Mouse (Mus musculus) adrenal gland, postnatal 4 days (tissue): Measurements from ENCODE around the gene Ly6g6c. TPM values are rescaled to one million over a fixed set of nuclear protein-coding genes. Genes with fewer than 3 reads are reported as not detected.

Experiments used
- DNase-seq, 2 experiments: peaks; one replicate each; pipeline ENCODE4 v3.0.0; 2021 to 2022; ENCODE audit warnings: low spot score in 2 of 2, mixed read lengths in 2 of 2
- total RNA-seq, 2 experiments: library from RNA; stranded (reverse); gene quantifications; 2 replicates each; pipeline ENCODE4 v1.2.3; 2021

Gene Ly6g6c
- total RNA-seq, 2 experiments from 2014 or later = 0.31 to 0.34 TPM

GRCm38 (mm10) chr17:35055691-35056495, 9.3 kb upstream of the Ly6g6c start:
- DNase-seq = no peak

- DNase-seq = no peak
These were observed 8.1 kb upstream of the Ly6g6c start for GRCm38 (mm10) chr17:35057090-35057489.

GRCm38 (mm10) chr17:35058316-35058715, 6.9 kb upstream of the Ly6g6c start:
- DNase-seq = no peak

- peak; percentile 62 to 76 for DNase-seq
These were observed 6.0 kb upstream of the Ly6g6c start, which contains the start of gene Ddah2 for GRCm38 (mm10) chr17:35058911-35059892. TSS of gene Ddah2 (plus strand) at chr17:35059035.

- no peak for DNase-seq
These were observed 5.1 kb upstream of the Ly6g6c start for GRCm38 (mm10) chr17:35060071-35060470.

- DNase-seq = no peak
These were observed 4.4 kb upstream of the Ly6g6c start for GRCm38 (mm10) chr17:35060737-35061297.

GRCm38 (mm10) chr17:35061299-35061698, 3.9 kb upstream of the Ly6g6c start:
- DNase-seq = no peak

- no peak for DNase-seq
These were observed 1.7 kb upstream of the Ly6g6c start for GRCm38 (mm10) chr17:35063466-35063865.

GRCm38 (mm10) chr17:35064378-35064877, 760 bp upstream of the Ly6g6c start:
- no peak for DNase-seq

- no peak for DNase-seq
These were observed 896 bp downstream of the Ly6g6c start, which contains the start of gene Mpig6b for GRCm38 (mm10) chr17:35066084-35066483. TSS of gene Mpig6b (minus strand) at chr17:35066184.

GRCm38 (mm10) chr17:35068213-35068914, 3.2 kb downstream of the Ly6g6c start:
- no peak for DNase-seq

- DNase-seq = no peak
These were observed 5.5 kb downstream of the Ly6g6c start for GRCm38 (mm10) chr17:35070556-35071229.

- DNase-seq = no peak
These were observed 6.3 kb downstream of the Ly6g6c start for GRCm38 (mm10) chr17:35071454-35071853.

GRCm38 (mm10) chr17:35074097-35074496, 8.9 kb downstream of the Ly6g6c start:
- no peak for DNase-seq

GRCm38 (mm10) chr17:35076507-35077176, 11.5 kb downstream of the Ly6g6c start, which contains the start of gene Ly6g6e:
TSS of gene Ly6g6e (plus strand) at chr17:35076902.
- no peak for DNase-seq

GRCm38 (mm10) chr17:35077285-35077684, 12.1 kb downstream of the Ly6g6c start:
- no peak for DNase-seq

- no peak for DNase-seq
These were observed 12.6 kb downstream of the Ly6g6c start, which contains the start of gene Ly6g6d for GRCm38 (mm10) chr17:35077786-35078233. TSS of gene Ly6g6d (minus strand) at chr17:35078065.

- no peak for DNase-seq
These were observed 14.6 kb downstream of the Ly6g6c start for GRCm38 (mm10) chr17:35079778-35080177.

GRCm38 (mm10) chr17:35080248-35080647, 15.1 kb downstream of the Ly6g6c start:
- no peak for DNase-seq
